Mouse (Mus musculus) small intestine, adult 2 months (tissue): ENCODE data around the gene Glipr1.
"Not testable (repeated sequence)": the region's sequence is repeated elsewhere in the genome, so short reads cannot be mapped to it uniquely, and the experiment has no call there.

Experiments used
- CTCF ChIP-seq: fragments of 200-500 bp; IDR thresholded peaks from 2 replicates; pipeline ENCODE4 v1.5.1; 2012; ENCODE audit warnings: low read depth, mild to moderate bottlenecking, control low read depth, inconsistent platforms, low read length, moderate library complexity, mixed read lengths; ENCODE audit not compliant: insufficient replicate concordance, insufficient read length; ENCODE audit errors: extremely low read depth
- POLR2A ChIP-seq: fragments of 200-500 bp; IDR thresholded peaks from 2 replicates; pipeline ENCODE4 v1.6.1; 2012; ENCODE audit warnings: low read depth, mild to moderate bottlenecking, control low read depth, inconsistent platforms, low read length, moderate library complexity

DNA sequence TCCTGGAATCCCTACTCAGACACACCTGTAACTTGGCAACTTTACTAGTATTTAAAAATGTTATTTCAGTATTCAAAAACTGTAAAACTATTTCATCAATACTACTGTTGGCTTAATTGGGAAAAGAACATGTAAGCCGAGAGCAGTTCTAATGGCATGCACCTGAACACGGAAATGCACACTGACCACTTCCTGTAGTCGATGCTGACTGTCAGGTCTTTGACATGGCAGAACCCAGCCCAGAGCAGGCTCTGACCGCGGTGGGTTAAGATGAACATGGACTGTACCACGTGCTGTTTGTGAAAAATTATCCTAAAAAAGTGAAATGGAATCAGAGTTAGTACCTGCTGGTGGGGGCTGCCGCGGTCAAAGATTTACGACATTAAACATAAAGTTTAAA is 41.1 kb upstream of the Glipr1 start:
- not testable (repeated sequence) for TF ChIP-seq POLR2A, CTCF
